Mouse (Mus musculus): ENCODE results near the gene Spef2.

DNA sequence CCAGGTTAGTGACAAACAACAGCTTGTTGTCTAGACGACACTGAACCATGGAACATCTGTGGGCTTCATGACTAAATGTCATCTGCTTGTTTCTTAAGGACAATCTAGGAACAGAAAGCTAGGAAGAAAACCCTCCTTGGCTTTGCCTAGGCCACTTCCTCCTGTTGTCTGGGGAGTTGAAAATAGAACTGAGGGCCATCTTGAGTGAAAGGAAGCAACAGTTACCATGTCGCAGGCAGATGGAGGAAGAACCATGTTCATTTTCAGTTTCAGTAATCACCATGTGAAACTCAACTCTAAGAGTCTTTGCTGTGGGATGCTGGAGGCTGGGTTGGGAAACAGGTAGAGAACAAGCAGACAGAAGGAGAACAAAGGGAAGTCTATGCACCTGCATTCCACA, 176.8 kb downstream of the Spef2 start:
- TF ChIP-seq CTCF (IDR thresholded peaks at IDR 0.05; ENCODE audit: extremely low read depth, insufficient read depth, low read length) (no peak), POLR2A (IDR thresholded peaks at IDR 0.05; ENCODE audit: extremely low read depth, insufficient read depth, low read length) (no peak)
